Mouse (Mus musculus): Measurements from ENCODE around the gene Clock.

The Clock gene

GRCm38 (mm10) chr5:76179791-76180190 is 124.8 kb downstream of the Clock start:
- DNase-seq (ENCODE audit: low read depth, low spot score): no peak

DNA sequence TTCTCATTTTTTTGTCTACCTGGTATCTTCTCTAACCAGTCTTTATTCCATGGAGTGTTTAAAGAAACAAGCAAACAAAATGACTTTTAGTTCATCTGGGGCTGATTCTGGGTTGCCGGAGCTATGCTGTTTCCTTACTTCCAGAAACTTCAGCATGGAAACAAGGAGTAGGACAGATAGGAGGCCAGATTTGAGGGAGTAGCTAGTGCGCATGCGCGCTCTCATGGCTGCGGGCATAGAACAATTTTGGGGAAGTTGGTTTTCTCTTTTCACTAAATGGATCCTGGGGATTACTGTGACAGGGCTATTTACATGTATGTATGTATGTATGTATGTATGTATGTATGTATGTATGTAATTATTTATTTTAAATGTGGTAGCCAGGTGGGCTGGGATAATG is 125.4 kb downstream of the Clock start:
- no peak for DNase-seq (ENCODE audit: low read depth, low spot score)

- DNase-seq (ENCODE audit: low read depth, low spot score): no peak
These were observed 126.9 kb downstream of the Clock start for GRCm38 (mm10) chr5:76177664-76178063.

- no peak for DNase-seq (ENCODE audit: low read depth, low spot score)
These were observed 127.8 kb downstream of the Clock start for GRCm38 (mm10) chr5:76176841-76177240.

DNA sequence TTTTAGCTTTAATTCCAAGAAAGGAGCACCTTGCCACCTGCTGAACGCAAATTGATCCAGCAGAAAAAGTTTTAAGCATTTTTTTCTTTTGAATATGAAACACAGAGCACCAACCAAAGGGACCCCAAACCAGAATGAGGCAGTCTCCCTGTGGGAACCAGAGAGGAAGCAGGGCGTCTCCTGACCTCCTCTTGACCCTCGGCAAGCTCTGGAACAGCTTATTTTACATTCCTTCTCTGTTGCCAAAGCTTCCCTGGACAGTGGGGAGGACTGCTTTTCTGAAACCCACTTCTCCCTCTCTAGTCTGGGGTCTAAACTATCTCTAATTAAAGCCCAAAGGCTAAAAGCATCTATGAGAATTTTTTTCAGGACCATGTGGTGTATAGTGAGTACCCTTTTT is 128.2 kb downstream of the Clock start:
- DNase-seq (ENCODE audit: low read depth, low spot score): no peak

DNA sequence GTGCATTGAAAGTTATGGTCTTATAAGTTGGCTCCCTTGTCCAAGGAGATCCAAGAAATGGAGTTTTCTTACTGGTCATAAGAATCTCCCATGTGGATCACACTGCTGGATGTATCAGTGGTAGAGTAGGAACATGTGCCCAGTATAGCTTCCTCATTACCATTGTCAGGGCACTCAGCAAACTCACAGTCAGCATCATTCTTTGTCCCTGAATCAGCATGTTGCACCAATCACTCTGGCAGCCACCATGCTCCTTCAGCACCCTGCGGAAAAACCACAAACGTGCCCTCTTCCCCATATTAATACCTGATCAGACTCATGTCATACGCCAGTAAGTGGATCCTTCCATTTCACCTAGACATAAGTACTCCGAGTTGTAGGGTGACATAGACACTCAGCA is 129.5 kb downstream of the Clock start:
- DNase-seq (ENCODE audit: low read depth, low spot score): no peak

- DNase-seq (ENCODE audit: low read depth, low spot score): no peak
These were observed 133.6 kb downstream of the Clock start for GRCm38 (mm10) chr5:76171039-76171438.

GRCm38 (mm10) chr5:76170522-76170921 is 134.1 kb downstream of the Clock start:
- DNase-seq (ENCODE audit: low read depth, low spot score): no peak

DNA sequence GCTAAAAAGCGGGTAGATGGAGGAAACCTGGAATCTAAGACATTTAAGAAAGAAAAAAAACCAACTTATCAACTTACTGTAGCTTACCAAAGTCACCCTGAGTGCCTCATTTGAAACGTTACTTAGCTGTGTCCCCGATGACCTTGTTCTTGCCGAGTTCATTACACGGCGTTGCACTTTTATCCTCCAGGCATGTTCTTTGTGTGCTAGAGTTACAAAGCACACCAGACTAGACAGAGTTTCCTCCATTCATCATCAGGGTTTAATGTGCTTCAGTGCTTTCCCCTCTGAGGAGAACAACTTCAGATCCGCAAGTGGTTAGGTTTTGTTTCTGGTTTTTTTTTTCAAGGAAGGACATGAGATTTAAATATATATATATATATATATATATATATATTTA is 139.8 kb downstream of the Clock start:
- no peak for DNase-seq (ENCODE audit: low read depth, low spot score)

DNA sequence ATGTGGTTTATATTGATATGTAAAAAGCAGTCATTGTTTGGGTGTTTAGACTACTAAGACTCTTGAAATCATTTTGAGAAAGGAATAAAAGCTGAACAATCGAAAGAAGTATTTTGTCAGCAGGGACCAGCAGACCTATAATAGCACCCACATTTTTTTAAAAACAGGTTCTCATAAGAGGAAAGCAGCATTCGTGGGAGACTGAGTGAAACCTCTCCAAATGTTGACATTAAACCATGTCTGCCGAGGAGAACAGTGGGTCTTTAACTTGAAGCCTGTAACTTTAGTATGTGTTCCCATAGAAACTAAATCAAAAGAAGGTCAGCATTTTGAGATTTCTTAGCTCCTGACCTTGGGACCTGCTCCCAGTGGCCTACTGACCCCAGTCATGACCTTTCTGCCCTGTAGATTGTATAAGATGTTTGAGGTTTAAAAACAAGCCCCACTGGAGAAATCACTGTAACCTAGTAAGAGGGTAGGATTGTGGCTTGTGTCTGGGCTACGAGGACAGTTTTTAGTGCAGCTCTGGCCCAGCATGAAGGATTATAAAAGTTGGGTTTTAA is 140.7 kb downstream of the Clock start:
- DNase-seq (ENCODE audit: low read depth, low spot score): no peak

DNA sequence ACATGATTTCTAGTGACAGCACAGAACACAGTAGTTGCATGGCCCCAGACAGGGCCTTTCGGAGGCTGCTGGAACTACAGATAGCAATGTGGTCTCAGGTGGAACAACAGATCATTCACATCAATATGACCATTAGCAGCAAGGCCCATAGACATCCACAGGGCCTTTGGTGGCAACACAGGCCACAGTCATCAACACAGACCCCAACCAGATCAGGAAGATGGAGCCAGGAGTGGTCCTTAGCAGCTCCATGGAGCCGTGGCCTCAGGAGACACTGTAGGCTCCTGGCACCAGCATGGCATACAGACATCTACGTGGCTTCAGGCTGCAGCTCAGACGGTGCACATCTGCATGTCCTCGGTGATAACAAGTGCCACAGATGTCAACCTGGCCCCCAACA is 141.7 kb downstream of the Clock start:
- DNase-seq (ENCODE audit: low read depth, low spot score): no peak

DNA sequence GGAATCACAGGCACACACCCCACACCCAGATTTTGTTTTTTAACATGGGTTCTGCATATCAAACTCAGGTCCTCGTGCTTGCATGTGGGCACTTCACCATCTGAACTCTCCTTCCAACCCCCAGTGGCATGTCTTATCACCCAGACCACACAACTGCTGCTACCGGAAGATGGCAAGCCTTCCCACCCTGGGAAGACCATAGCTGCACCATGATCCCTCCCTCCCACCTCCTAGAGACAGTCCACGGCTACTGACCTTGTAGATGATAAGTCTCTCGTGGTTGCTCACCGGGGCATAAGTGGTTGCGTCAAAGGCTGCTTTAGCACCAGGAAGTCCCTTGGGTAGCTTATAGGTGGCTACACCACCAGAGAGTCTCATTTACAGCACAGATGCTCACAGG is 143.1 kb downstream of the Clock start:
- no peak for DNase-seq (ENCODE audit: low read depth, low spot score)

- no peak for DNase-seq (ENCODE audit: low read depth, low spot score)
These were observed 144.5 kb downstream of the Clock start for GRCm38 (mm10) chr5:76160086-76160485.

Data from brain, adult 2 months (tissue).